Comparison of ENCODE assay signal across 16 mouse cellular contexts in genomic region chr5:128570848-128571247, GRCm38 (mm10). TPM values are rescaled to one million over a fixed set of nuclear protein-coding genes. Genes with fewer than 3 reads are reported as not detected.
"Had no signal": no experiment of that assay in that cellular context is flagged by ENCODE, and none has a peak within 500 bp of the region (broad histone marks: within the 10 kb centered on the region; RNA-seq: fewer than 3 reads in every experiment).

No protein-coding gene starts in this region.

- H3K36me3 ChIP-seq: intestine, embryonic 15.5 days; limb, embryonic 12.5 days; liver, embryonic 13.5 days; midbrain, embryonic 12.5 days; neural tube, embryonic 15.5 days had no signal

- H3K27me3 ChIP-seq: intestine, embryonic 15.5 days; limb, embryonic 12.5 days; liver, embryonic 13.5 days; midbrain, embryonic 12.5 days; neural tube, embryonic 15.5 days had no signal

- DNase-seq: kidney, adult 18-20 months; kidney, postnatal 36 days; layer of hippocampus, adult 9-11 months; layer of hippocampus, postnatal 36 days; liver; liver, embryonic 13.5 days; liver, postnatal 0 days; thymus, adult 2 months; thymus, postnatal 25 days had no signal

- H3K27ac ChIP-seq: intestine, embryonic 15.5 days; limb, embryonic 12.5 days; liver, embryonic 13.5 days; macrophage; midbrain, embryonic 12.5 days; neural tube, embryonic 15.5 days; stomach, postnatal 0 days had no signal

- H3K4me3 ChIP-seq: intestine, embryonic 15.5 days; limb, embryonic 12.5 days; liver, embryonic 13.5 days; midbrain, embryonic 12.5 days; myocyte; neural tube, embryonic 15.5 days had no signal

- H3K9me3 ChIP-seq: intestine, embryonic 15.5 days; limb, embryonic 12.5 days; liver, embryonic 13.5 days; midbrain, embryonic 12.5 days; neural tube, embryonic 15.5 days had no signal

- H3K4me1 ChIP-seq: intestine, embryonic 15.5 days; liver, embryonic 13.5 days; neural tube, embryonic 15.5 days had no signal

- H3K9ac ChIP-seq: intestine, embryonic 15.5 days; limb, embryonic 12.5 days; liver, embryonic 13.5 days; liver, postnatal 0 days; midbrain, embryonic 12.5 days; neural tube, embryonic 15.5 days had no signal

RNA-seq across cellular contexts. Expression of gene Fzd10, which starts 29.8 kb away (rescaled TPM):
- polyA plus RNA-seq: liver, postnatal 0 days; macrophage; myocyte had no signal
